Mouse (Mus musculus) embryonic facial prominence, embryonic 14.5 days (tissue): ENCODE measurements around the gene Unc45b. TPM values are rescaled to one million over a fixed set of nuclear protein-coding genes. Genes with fewer than 3 reads are reported as not detected.
A peak's percentile ranks its signal among the peaks of the same experiment; 100 is the strongest.
"Not testable (repeated sequence)": the region's sequence is repeated elsewhere in the genome, so short reads cannot be mapped to it uniquely, and the experiment has no call there.

Source experiments
- ATAC-seq: fragments of 200-750 bp; cut with Nextera tagmentation; 2 replicates; pipeline ENCODE4 v1.8.0; 2017; ENCODE audit warnings: low read depth, moderate number of reproducible peaks, moderate TSS enrichment
- DNase-seq: peaks from one replicate; pipeline ENCODE4 v3.0.0-alpha.2; 2015; ENCODE audit warnings: low spot score
- H3K27ac ChIP-seq: fragments of 300-500 bp; sonication (generic); replicated peaks from 2 replicates; pipeline ENCODE4 v1.5.1; 2014; ENCODE audit warnings: low read depth, mild to moderate bottlenecking, low read length, moderate library complexity
- H3K27me3 ChIP-seq: fragments of 300-500 bp; sonication (generic); replicated peaks from 2 replicates; pipeline ENCODE4 v1.6.1; 2014; ENCODE audit warnings: low read length; ENCODE audit not compliant: control insufficient read depth, insufficient read depth
- H3K36me3 ChIP-seq: fragments of 300-500 bp; sonication (generic); 2 replicates; pipeline ENCODE4 v1.6.1; 2014; ENCODE audit warnings: low read length, mixed read lengths; ENCODE audit not compliant: control insufficient read depth, insufficient read depth
- H3K4me1 ChIP-seq: fragments of 300-500 bp; sonication (generic); 2 replicates; pipeline ENCODE4 v1.6.1; 2014; ENCODE audit warnings: antibody characterized with exemption, low read length; ENCODE audit not compliant: control insufficient read depth, insufficient read depth
- H3K4me2 ChIP-seq: fragments of 300-500 bp; sonication (generic); 2 replicates; pipeline ENCODE4 v1.6.1; 2014; ENCODE audit warnings: low read depth, mild to moderate bottlenecking, low read length, moderate library complexity, mixed read lengths
- H3K4me3 ChIP-seq: fragments of 300-500 bp; sonication (generic); 2 replicates; pipeline ENCODE4 v1.5.1; 2014; ENCODE audit warnings: low read depth, mild to moderate bottlenecking, low read length
- H3K9ac ChIP-seq: fragments of 300-500 bp; sonication (generic); 2 replicates; pipeline ENCODE4 v1.6.1; 2014; ENCODE audit warnings: low read depth, mild to moderate bottlenecking, low read length, moderate library complexity, mixed read lengths
- H3K9me3 ChIP-seq: fragments of 300-500 bp; sonication (generic); 2 replicates; pipeline ENCODE4 v1.6.1; 2016; ENCODE audit warnings: low read length; ENCODE audit not compliant: control insufficient read depth
- WGBS: fragments of 180-500 bp; shearing (Covaris S2); extraction: QIAGEN DNeasy Blood & Tissue Kit; methylation state at CpG from one replicate; pipeline ENCODE4 v1.1.7; 2014; 5-methylcytosine and 5-hydroxymethylcytosine counted together
- microRNA-seq: library from miRNA; unstranded; fragments of <30 nt; microRNA quantifications from one replicate; pipeline ENCODE4, GENCODE M21; 2016; ENCODE audit warnings: borderline number of aligned reads
- polyA plus RNA-seq: library from polyadenylated mRNA; unstranded; fragments of >200 nt; fragmentation: Nextera tagmentation; extraction: Ambion mirVana; gene quantifications from 2 replicates; pipeline ENCODE4 v1.2.1, GENCODE M21; 2014

The Unc45b gene
- polyA plus RNA-seq, 1 experiment from 2014 or later = 44.5 TPM

DNA sequence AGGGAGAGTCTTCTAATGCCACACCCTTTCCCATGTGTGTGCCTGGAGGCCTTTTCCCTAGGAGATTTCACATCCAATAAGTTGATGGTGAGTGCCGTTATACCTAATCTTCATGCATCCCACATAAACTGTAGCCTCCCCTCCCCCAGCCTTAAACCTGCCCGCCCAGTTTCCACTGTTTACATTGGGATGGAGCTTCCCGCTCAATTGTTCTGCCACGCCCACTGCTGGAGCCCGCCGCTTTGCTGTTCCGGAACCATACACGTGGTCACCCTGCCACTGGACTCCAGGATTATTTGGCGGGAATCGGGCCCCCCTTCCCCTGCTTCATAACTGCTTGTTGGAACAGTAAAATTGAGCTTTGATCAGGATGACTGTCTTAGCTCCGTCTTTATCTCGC lies 79.0 kb downstream of the Unc45b start:
- Histone ChIP-seq H3K4me2 (peak overlapping the region; percentile 76), H3K4me3 (peak overlapping the region; percentile 50; the same call in 1 of the 2 replicates), H3K9me3 (no peaks in the 10 kb centered on the region), H3K27me3 (no peaks in the 10 kb centered on the region), H3K27ac (no peak overlapping the region), H3K4me1 (peaks cover 9% of the 10 kb centered on the region; the same call in 1 of the 2 replicates), H3K9ac (no peak overlapping the region), H3K36me3 (peaks cover 26% of the 10 kb centered on the region)
- DNase-seq (peak; percentile 60), ATAC-seq (no peak)
- 33% methylated on average over 12 of the region's 12 CpGs for WGBS

GRCm38 (mm10) chr11:82990612-82991385 lies 80.4 kb downstream of the Unc45b start:
- Histone ChIP-seq H3K27ac (peak overlapping the region; percentile 58; the same call in 1 of the 2 replicates), H3K4me2 (peak overlapping the region; percentile 76), H3K36me3 (peaks cover 12% of the 10 kb centered on the region), H3K4me3 (peak overlapping the region; percentile 50), H3K9ac (peak overlapping the region; percentile 70)
- WGBS = 16% methylated on average over 19 of the region's 19 CpGs
- not testable (repeated sequence) for H3K4me1 ChIP-seq, H3K9me3 ChIP-seq, H3K27me3 ChIP-seq
- peak; percentile 84 for DNase-seq
- peak; percentile 81; the same call in 1 of the 2 replicates for ATAC-seq

- H3K9me3 ChIP-seq = no peaks in the 10 kb centered on the region
- peaks cover 10% of the 10 kb centered on the region for H3K36me3 ChIP-seq
- peak within 1 kb of the TSS; percentile 70 for H3K9ac ChIP-seq
- H3K4me3 ChIP-seq = peak within 1 kb of the TSS; percentile 50
- ATAC-seq (peak; percentile 30), DNase-seq (peak; percentile 72)
- peak within 1 kb of the TSS; percentile 76 for H3K4me2 ChIP-seq
- WGBS = 4% methylated on average over 14 of the region's 14 CpGs
- no peaks in the 10 kb centered on the region for H3K27me3 ChIP-seq
- H3K27ac ChIP-seq = peak within 1 kb of the TSS; percentile 58
- H3K4me1 ChIP-seq = peaks cover 9% of the 10 kb centered on the region; the same call in 1 of the 2 replicates
These were observed 81.3 kb downstream of the Unc45b start, which contains the start of gene Slfn9 for GRCm38 (mm10) chr11:82991469-82992166. Slfn9 (minus strand) TSS chr11:82991830.

Small RNA genes within 50 kb of the gene (microRNA-seq; reads per million reads assigned to microRNA genes)
- not detected for gene Mir7679

Other genes with a start within 250 kb of the Unc45b start
- 0.33 and 0.43 TPM in 2 replicates for gene Cct6b, start 146.2 kb upstream of the Unc45b start, polyA plus RNA-seq
- gene Zfp830, start 146.2 kb upstream of the Unc45b start, polyA plus RNA-seq = 29.7 and 31.6 TPM in 2 replicates
- 32.9 and 34.2 TPM in 2 replicates for gene Lig3, start 129.4 kb upstream of the Unc45b start, polyA plus RNA-seq
- 9.7 and 10.2 TPM in 2 replicates for gene Rffl, start 39.3 kb upstream of the Unc45b start, polyA plus RNA-seq
- 14.5 and 15.0 TPM in 2 replicates for gene Rad51d, start 19.9 kb upstream of the Unc45b start, polyA plus RNA-seq
- 0.30 and 0.47 TPM in 2 replicates for gene Fndc8, start 18.4 kb upstream of the Unc45b start, polyA plus RNA-seq
- 24.3 and 30.7 TPM in 2 replicates for gene Nle1, start 2.1 kb upstream of the Unc45b start, polyA plus RNA-seq
- 2.4 and 3.9 TPM in 2 replicates for gene Slfn5, start 40.8 kb downstream of the Unc45b start, polyA plus RNA-seq
- gene Slfn9, start 81.3 kb downstream of the Unc45b start, polyA plus RNA-seq = 16.6 and 17.1 TPM in 2 replicates
- gene Slfn8, start 110.3 kb downstream of the Unc45b start, polyA plus RNA-seq = 1.0 and 1.4 TPM in 2 replicates
- gene Slfn2, start 154.6 kb downstream of the Unc45b start, polyA plus RNA-seq = 7.1 and 9.6 TPM in 2 replicates
- gene Slfn1, start 206.3 kb downstream of the Unc45b start, polyA plus RNA-seq = 0.29 and 0.50 TPM in 2 replicates